Comparison of ENCODE assay signal across 23 mouse cellular contexts in genomic region chr19:59866666-59867065, GRCm38 (mm10).
A peak's percentile ranks its signal among the peaks of the same experiment; 100 is the strongest.
DNase-seq lines count a peak whose midpoint lies in the region; ATAC-seq lines count a peak whose summit lies in the region.
"Had no signal": no experiment of that assay in that cellular context is flagged by ENCODE, and none has a peak within 500 bp of the region (broad histone marks: within the 10 kb centered on the region; RNA-seq: fewer than 3 reads in every experiment).

No protein-coding gene starts in this region.

- no peak overlapping the region for H3K4me2 ChIP-seq in forebrain, embryonic 16.5 days (ENCODE audit: low read length)
- H3K4me2 ChIP-seq: heart, embryonic 11.5 days; kidney, embryonic 15.5 days; liver, embryonic 12.5 days; neural tube, embryonic 12.5 days had no signal

- H3K4me3 ChIP-seq in forebrain, embryonic 10.5 days: no peak overlapping the region
- no peak overlapping the region for H3K4me3 ChIP-seq in forebrain, embryonic 16.5 days (replicated peaks; ENCODE audit: low read length)
- H3K4me3 ChIP-seq: kidney, embryonic 15.5 days; liver, embryonic 12.5 days; midbrain, embryonic 10.5 days; neural tube, embryonic 12.5 days had no signal

- H3K36me3 ChIP-seq in forebrain, embryonic 10.5 days (replicated peaks): no peaks in the 10 kb centered on the region
- H3K36me3 ChIP-seq in forebrain, embryonic 16.5 days (ENCODE audit: control insufficient read depth, insufficient read depth): no peaks in the 10 kb centered on the region
- H3K36me3 ChIP-seq: kidney, embryonic 15.5 days; liver, embryonic 12.5 days; midbrain, embryonic 10.5 days; neural tube, embryonic 12.5 days had no signal

- WGBS in forebrain, embryonic 10.5 days: 58% methylated on average over 9 of the region's 9 CpGs
- WGBS in forebrain, embryonic 16.5 days: 24% methylated on average over 9 of the region's 9 CpGs

- H3K9me3 ChIP-seq in forebrain, embryonic 10.5 days: no peaks in the 10 kb centered on the region
- no peaks in the 10 kb centered on the region for H3K9me3 ChIP-seq in forebrain, embryonic 16.5 days (ENCODE audit: control insufficient read depth, low read length)
- H3K9me3 ChIP-seq: kidney, embryonic 15.5 days; liver, embryonic 12.5 days; midbrain, embryonic 10.5 days; neural tube, embryonic 12.5 days had no signal

- no peak overlapping the region for H3K9ac ChIP-seq in forebrain, embryonic 16.5 days (replicated peaks; ENCODE audit: low read depth, low read length)
- H3K9ac ChIP-seq: kidney, embryonic 15.5 days; liver, embryonic 12.5 days; neural tube, embryonic 12.5 days had no signal

- peak; percentile 94 for ATAC-seq in forebrain, embryonic 16.5 days
- ATAC-seq in erythroblast, adult 5-6 weeks (replicated peaks; ENCODE audit: low FRiP score, poor library complexity, severe bottlenecking): no peak
- ATAC-seq: hindbrain, embryonic 16.5 days; intestine, embryonic 16.5 days; liver, embryonic 12.5 days had no signal

- no peak overlapping the region for H3K27ac ChIP-seq in forebrain, embryonic 10.5 days
- no peak overlapping the region for H3K27ac ChIP-seq in forebrain, embryonic 16.5 days (ENCODE audit: low read length)
- H3K27ac ChIP-seq: kidney, embryonic 15.5 days; liver, embryonic 12.5 days; midbrain, embryonic 10.5 days; neural tube, embryonic 12.5 days had no signal

- peaks cover 42% of the 10 kb centered on the region for H3K4me1 ChIP-seq in forebrain, embryonic 10.5 days
- peaks cover 2% of the 10 kb centered on the region; the same call in 1 of the 2 replicates for H3K4me1 ChIP-seq in forebrain, embryonic 16.5 days (replicated peaks; ENCODE audit: control insufficient read depth, insufficient read depth, low read length)
- H3K4me1 ChIP-seq: liver, embryonic 12.5 days; midbrain, embryonic 10.5 days; neural tube, embryonic 12.5 days had no signal

- DNase-seq in retina, postnatal 1 day: peak; percentile 49
- DNase-seq in retina, embryonic 14.5 days (ENCODE audit: low spot score): no peak
- DNase-seq in forebrain, embryonic 10.5 days (ENCODE audit: extremely low spot score, low spot score): peak; percentile 39
- DNase-seq in neural tube, embryonic 10.5 days (ENCODE audit: extremely low spot score, low spot score): no peak
- DNase-seq in kidney, adult 18-20 months: no peak
- DNase-seq: adrenal gland, adult 2 months; cerebellum, adult 11-12 months; cerebellum, postnatal 14 days; gastrocnemius, postnatal 14 days; heart, adult 11 months; layer of hippocampus, adult 9-11 months; lung, adult 18-20 months; lung, postnatal 10 days; thymus, postnatal 25 days had no signal

- H3K27me3 ChIP-seq in forebrain, embryonic 10.5 days (ENCODE audit: poor library complexity, severe bottlenecking): peaks cover 71% of the 10 kb centered on the region
- peaks cover 17% of the 10 kb centered on the region; the same call in 1 of the 2 replicates for H3K27me3 ChIP-seq in forebrain, embryonic 16.5 days (replicated peaks; ENCODE audit: control insufficient read depth, insufficient read depth, low read length)
- H3K27me3 ChIP-seq: kidney, embryonic 15.5 days; liver, embryonic 12.5 days; neural tube, embryonic 12.5 days had no signal

Comparison
In these comparisons a context has a peak if more than half of its experiments do, and no peak if none do; other contexts are left out.
1. DNase-seq: peak in retina, postnatal 1 day (single experiment) and forebrain, embryonic 10.5 days (single experiment); none in retina, embryonic 14.5 days (single experiment), neural tube, embryonic 10.5 days (single experiment) and kidney, adult 18-20 months (single experiment).